Mouse (Mus musculus) G1E (cell line): ENCODE results near the gene Tmc8.

ENCODE experiments used
- CTCF ChIP-seq: IDR thresholded peaks from 2 replicates; pipeline ENCODE4 v1.5.1; 2012; ENCODE audit warnings: low read depth, low read length, inconsistent platforms, mixed read lengths
- TAL1 ChIP-seq: conservative IDR thresholded peaks from 2 replicates; pipeline ENCODE4 v1.6.1; 2012; ENCODE audit warnings: low read depth, low read length, inconsistent platforms, mixed read lengths

GRCm38 (mm10) chr11:117797511-117798159, 15.8 kb downstream of the Tmc8 start, which contains the start of gene 6030468B19Rik:
- TF ChIP-seq TAL1 (peak; percentile 83), CTCF (no peak)
